Comparison of ENCODE assay signal across 9 mouse cellular contexts in the genomic region with DNA sequence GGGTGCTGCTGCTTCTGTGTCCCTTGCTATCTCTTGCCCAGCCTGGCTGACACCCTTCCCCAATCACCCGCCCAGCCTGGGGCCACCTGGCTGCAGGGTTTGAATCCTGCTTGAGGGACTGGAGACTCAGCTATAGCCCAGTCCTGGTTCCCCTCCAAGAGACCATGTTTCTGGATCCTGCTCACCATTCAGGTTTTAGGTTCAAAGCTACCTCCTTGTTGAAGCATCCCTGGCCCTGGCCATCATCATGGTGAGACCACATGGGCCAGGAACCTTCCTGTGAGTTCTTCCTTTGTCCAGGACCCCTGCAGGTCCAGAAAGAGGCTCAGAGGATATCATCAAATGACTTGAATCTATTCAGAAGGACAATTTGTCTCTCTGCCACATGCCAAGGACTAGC. TPM values are rescaled to one million over a fixed set of nuclear protein-coding genes. Genes with fewer than 3 reads are reported as not detected.
DNase-seq lines count a peak whose midpoint lies in the region; ATAC-seq lines count a peak whose summit lies in the region.
"Had no signal": no experiment of that assay in that cellular context is flagged by ENCODE, and none has a peak within 500 bp of the region (broad histone marks: within the 10 kb centered on the region; RNA-seq: fewer than 3 reads in every experiment).

No protein-coding gene starts in this region.

- H3K4me2 ChIP-seq in liver, embryonic 11.5 days = no peak overlapping the region
- no peak overlapping the region for H3K4me2 ChIP-seq in liver, embryonic 12.5 days
- H3K4me2 ChIP-seq in forebrain, embryonic 16.5 days (ENCODE audit: low read length) = no peak overlapping the region
- no peak overlapping the region for H3K4me2 ChIP-seq in limb, embryonic 11.5 days (ENCODE audit: low read depth, severe bottlenecking)
- no peak overlapping the region for H3K4me2 ChIP-seq in stomach, embryonic 15.5 days

- H3K9ac ChIP-seq in liver, embryonic 11.5 days (ENCODE audit: low read depth, low read length) = no peak overlapping the region
- no peak overlapping the region for H3K9ac ChIP-seq in liver, embryonic 12.5 days
- H3K9ac ChIP-seq in forebrain, embryonic 16.5 days (replicated peaks; ENCODE audit: low read depth, low read length) = no peak overlapping the region
- 0 out of 2 replicates have a peak overlapping the region, but pooled peaks have one; percentile 12 for H3K9ac ChIP-seq in limb, embryonic 11.5 days (ENCODE audit: low read length)
- H3K9ac ChIP-seq in stomach, embryonic 15.5 days = no peak overlapping the region

- DNase-seq in liver, embryonic 11.5 days (ENCODE audit: low spot score) = no peak
- DNase-seq in limb, embryonic 11.5 days (ENCODE audit: low spot score) = no peak
- no peak for DNase-seq in retina, postnatal 1 day
- DNase-seq: thymus, postnatal 25 days had no signal

- H3K4me1 ChIP-seq in liver, embryonic 11.5 days (replicated peaks; ENCODE audit: control insufficient read depth, insufficient read depth, low read length) = peaks cover 23% of the 10 kb centered on the region
- peaks cover 24% of the 10 kb centered on the region for H3K4me1 ChIP-seq in liver, embryonic 12.5 days
- H3K4me1 ChIP-seq in forebrain, embryonic 16.5 days (replicated peaks; ENCODE audit: control insufficient read depth, insufficient read depth, low read length) = peaks cover 52% of the 10 kb centered on the region
- peaks cover 53% of the 10 kb centered on the region for H3K4me1 ChIP-seq in limb, embryonic 11.5 days (ENCODE audit: control insufficient read depth, insufficient read depth, low read length)
- H3K4me1 ChIP-seq in stomach, embryonic 15.5 days = peaks cover 34% of the 10 kb centered on the region

- H3K27ac ChIP-seq in liver, embryonic 11.5 days (ENCODE audit: low read depth, low read length) = peak overlapping the region; percentile 83
- no peak overlapping the region for H3K27ac ChIP-seq in liver, embryonic 12.5 days
- H3K27ac ChIP-seq in forebrain, embryonic 16.5 days (ENCODE audit: low read length) = peak overlapping the region; percentile 86
- H3K27ac ChIP-seq in limb, embryonic 11.5 days (replicated peaks; ENCODE audit: low read depth, low read length) = peak overlapping the region; percentile 84
- H3K27ac ChIP-seq in stomach, embryonic 15.5 days = peak overlapping the region; percentile 97

- no peaks in the 10 kb centered on the region for H3K36me3 ChIP-seq in liver, embryonic 11.5 days (ENCODE audit: control insufficient read depth, insufficient read depth, low read length)
- H3K36me3 ChIP-seq in liver, embryonic 12.5 days = no peaks in the 10 kb centered on the region
- no peaks in the 10 kb centered on the region for H3K36me3 ChIP-seq in forebrain, embryonic 16.5 days (ENCODE audit: control insufficient read depth, insufficient read depth)
- H3K36me3 ChIP-seq in limb, embryonic 11.5 days (ENCODE audit: control insufficient read depth, insufficient read depth, low read length) = no peaks in the 10 kb centered on the region
- no peaks in the 10 kb centered on the region for H3K36me3 ChIP-seq in stomach, embryonic 15.5 days

- H3K27me3 ChIP-seq in liver, embryonic 11.5 days (replicated peaks; ENCODE audit: control insufficient read depth, insufficient read depth, low read length) = peaks cover 5% of the 10 kb centered on the region; the same call in 1 of the 2 replicates
- peaks cover 34% of the 10 kb centered on the region for H3K27me3 ChIP-seq in liver, embryonic 12.5 days (replicated peaks)
- no peaks in the 10 kb centered on the region for H3K27me3 ChIP-seq in forebrain, embryonic 16.5 days (replicated peaks; ENCODE audit: control insufficient read depth, insufficient read depth, low read length)
- H3K27me3 ChIP-seq in limb, embryonic 11.5 days (ENCODE audit: control insufficient read depth, insufficient read depth, low read length) = no peaks in the 10 kb centered on the region
- H3K27me3 ChIP-seq in stomach, embryonic 15.5 days (replicated peaks) = no peaks in the 10 kb centered on the region

- H3K4me3 ChIP-seq in liver, embryonic 11.5 days (ENCODE audit: low read depth, low read length) = no peak overlapping the region
- no peak overlapping the region for H3K4me3 ChIP-seq in liver, embryonic 12.5 days
- H3K4me3 ChIP-seq in forebrain, embryonic 16.5 days (replicated peaks; ENCODE audit: low read length) = no peak overlapping the region
- no peak overlapping the region for H3K4me3 ChIP-seq in limb, embryonic 11.5 days (ENCODE audit: low read depth, low read length)
- H3K4me3 ChIP-seq in stomach, embryonic 15.5 days (replicated peaks) = no peak overlapping the region
- H3K4me3 ChIP-seq: erythroblast, embryonic 14.5 days had no signal

- H3K9me3 ChIP-seq in liver, embryonic 11.5 days (ENCODE audit: control insufficient read depth, low read length) = no peaks in the 10 kb centered on the region
- no peaks in the 10 kb centered on the region for H3K9me3 ChIP-seq in liver, embryonic 12.5 days (replicated peaks)
- no peaks in the 10 kb centered on the region for H3K9me3 ChIP-seq in forebrain, embryonic 16.5 days (ENCODE audit: control insufficient read depth, low read length)
- no peaks in the 10 kb centered on the region for H3K9me3 ChIP-seq in limb, embryonic 11.5 days (ENCODE audit: control insufficient read depth, low read length)
- H3K9me3 ChIP-seq in stomach, embryonic 15.5 days = no peaks in the 10 kb centered on the region

- no peak for ATAC-seq in liver, embryonic 11.5 days (replicated peaks; ENCODE audit: low FRiP score)
- ATAC-seq in liver, embryonic 12.5 days = no peak
- no peak for ATAC-seq in forebrain, embryonic 16.5 days
- no peak for ATAC-seq in limb, embryonic 11.5 days (ENCODE audit: insufficient number of reproducible peaks, low FRiP score, low TSS enrichment, low read depth)
- ATAC-seq in stomach, embryonic 15.5 days (ENCODE audit: insufficient read depth, low FRiP score, low read depth) = no peak
- ATAC-seq in megakaryocyte progenitor cell, adult 5-6 weeks (replicated peaks; ENCODE audit: poor library complexity) = no peak

- WGBS in liver, embryonic 11.5 days = 76% methylated on average over 1 of the region's 1 CpGs
- WGBS in liver, embryonic 12.5 days (ENCODE audit: insufficient replicate concordance) = 38% methylated on average over 1 of the region's 1 CpGs
- 100% methylated on average over 1 of the region's 1 CpGs for WGBS in forebrain, embryonic 16.5 days
- WGBS in limb, embryonic 11.5 days = 92% methylated on average over 1 of the region's 1 CpGs
- 78% methylated on average over 1 of the region's 1 CpGs for WGBS in stomach, embryonic 15.5 days

RNA-seq across cellular contexts. Expression of gene Cstad, which starts 57.0 kb away (rescaled TPM):
- polyA plus RNA-seq in liver, embryonic 11.5 days (2014; fragmentation: Nextera tagmentation; extraction: Ambion mirVana) = 0.38 TPM in 1 of 2 replicates, not detected in the other
- 0.31 TPM in 1 of 2 replicates, not detected in the other for polyA plus RNA-seq in liver, embryonic 12.5 days (2016; fragmentation: Nextera tagmentation; extraction: Ambion mirVana)
- 0.89 and 0.93 TPM in 2 replicates for polyA plus RNA-seq in forebrain, embryonic 16.5 days (2015; fragmentation: Nextera tagmentation; extraction: Ambion mirVana)
- polyA plus RNA-seq in limb, embryonic 11.5 days (2014; fragmentation: Nextera tagmentation; extraction: Ambion mirVana) = 0.37 and 1.0 TPM in 2 replicates
- 0.71 and 0.72 TPM in 2 replicates for polyA plus RNA-seq in stomach, embryonic 15.5 days (2015; fragmentation: Nextera tagmentation; extraction: Ambion mirVana)
- total RNA-seq in megakaryocyte progenitor cell, adult 5-6 weeks (2015) = 1.3 TPM in 1 of 2 replicates, not detected in the other
- total RNA-seq in megakaryocyte progenitor cell, adult 5-6 weeks (2017) = not detected in 2 replicates
- polyA plus RNA-seq: erythroblast, embryonic 14.5 days had no signal
